Mouse (Mus musculus): ENCODE data around the gene Usp35.
A peak's percentile ranks its signal among the peaks of the same experiment; 100 is the strongest.

Usp35 gene

GRCm38 (mm10) chr7:97331726-97332666 is at the start of gene Usp35, which contains the start of gene Kctd21:
Usp35 (minus strand) TSS chr7:97332020.
Kctd21 (plus strand) TSS chr7:97332327.
- DNase-seq (ENCODE audit: low spot score): peak; percentile 96

GRCm38 (mm10) chr7:97380500-97381123 is 48.8 kb upstream of the Usp35 start:
- DNase-seq (ENCODE audit: low spot score): no peak

- no peak for DNase-seq (ENCODE audit: low spot score)
These were observed 47.5 kb upstream of the Usp35 start for GRCm38 (mm10) chr7:97379304-97379703.

DNA sequence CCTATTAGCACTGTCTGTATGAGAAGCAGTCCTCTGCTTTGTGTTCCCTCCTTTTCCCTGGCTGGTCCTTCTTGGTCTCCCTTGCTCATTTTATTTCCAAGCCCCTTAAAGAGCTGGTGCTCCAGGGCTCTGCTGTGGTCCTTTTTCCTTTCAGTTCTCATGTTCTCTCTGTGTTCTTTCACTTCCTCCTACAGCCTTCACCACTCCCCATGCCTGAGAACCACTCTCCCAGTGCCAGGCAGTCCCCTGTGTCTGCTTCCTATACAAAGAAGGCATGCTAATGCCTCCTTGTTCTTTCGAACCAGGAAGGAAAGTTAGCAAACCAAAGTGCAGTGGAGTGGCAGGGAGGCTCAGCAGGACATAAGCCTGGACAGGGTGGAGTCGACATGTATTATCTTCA is 44.1 kb upstream of the Usp35 start:
- no peak for DNase-seq (ENCODE audit: low spot score)

- DNase-seq (ENCODE audit: low spot score): no peak
These were observed 43.3 kb upstream of the Usp35 start for GRCm38 (mm10) chr7:97375101-97375500.

DNA sequence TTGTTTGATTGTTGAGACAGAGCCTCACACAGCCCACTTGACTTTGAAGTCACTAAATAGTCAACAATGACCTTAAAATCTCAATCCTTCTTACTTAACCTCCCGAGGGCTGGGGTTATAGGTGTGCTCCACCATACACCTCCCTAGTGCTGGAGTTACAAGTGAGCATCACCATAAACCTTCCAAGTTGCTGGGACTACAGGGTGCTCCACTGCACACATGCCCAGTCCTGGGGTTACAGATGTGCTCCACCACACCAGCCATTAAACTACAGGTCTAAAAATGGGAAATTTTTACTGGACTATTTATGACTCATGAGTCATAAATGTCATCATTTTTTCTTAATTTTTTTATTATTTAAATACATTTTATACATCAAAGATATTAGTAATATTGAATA is 34.1 kb upstream of the Usp35 start:
- DNase-seq (ENCODE audit: low spot score): no peak

DNA sequence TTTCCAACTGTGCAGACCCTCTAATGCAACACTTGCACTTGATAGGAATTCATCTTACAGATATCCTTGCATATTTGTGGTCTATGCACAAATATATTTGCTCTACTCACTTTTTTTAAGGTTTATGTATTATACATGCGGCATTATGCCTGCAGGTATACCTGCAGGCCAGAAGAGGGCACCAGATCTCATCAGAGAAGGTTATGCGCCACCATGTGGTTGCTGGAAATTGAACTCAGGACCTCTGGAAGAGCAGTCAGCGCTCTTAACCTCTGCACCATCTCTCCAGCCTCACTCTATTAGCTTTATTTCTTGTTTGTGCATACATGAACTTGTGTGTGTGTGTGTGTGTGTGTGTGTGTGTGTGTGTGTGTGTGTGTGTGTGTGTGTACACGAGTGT is 29.6 kb upstream of the Usp35 start:
- DNase-seq (ENCODE audit: low spot score): no peak

GRCm38 (mm10) chr7:97360955-97361354 is 29.1 kb upstream of the Usp35 start:
- DNase-seq (ENCODE audit: low spot score): no peak

DNA sequence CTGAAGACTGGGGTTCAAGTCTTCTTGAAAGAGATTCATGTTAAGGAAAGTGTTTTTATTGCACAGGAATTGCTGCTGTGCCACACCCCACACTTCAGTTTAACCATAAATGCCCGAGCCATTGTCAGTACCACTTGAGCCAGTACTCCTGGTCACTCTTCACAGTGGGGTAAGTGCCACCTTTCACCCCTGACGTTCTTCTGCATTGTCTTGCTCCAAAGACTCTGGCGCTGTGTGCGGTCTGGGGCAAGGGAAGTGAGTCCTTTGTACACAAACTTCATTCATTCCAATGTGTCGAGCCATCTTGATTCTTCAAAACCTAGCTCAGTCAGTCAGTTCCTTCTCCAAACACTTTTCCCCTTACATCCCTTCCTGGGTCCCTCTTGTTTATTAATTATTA is 28.3 kb upstream of the Usp35 start:
- DNase-seq (ENCODE audit: low spot score): no peak

- no peak for DNase-seq (ENCODE audit: low spot score)
These were observed 26.5 kb upstream of the Usp35 start for GRCm38 (mm10) chr7:97358347-97358746.

- DNase-seq (ENCODE audit: low spot score): no peak
These were observed 26.0 kb upstream of the Usp35 start for GRCm38 (mm10) chr7:97357840-97358239.

DNA sequence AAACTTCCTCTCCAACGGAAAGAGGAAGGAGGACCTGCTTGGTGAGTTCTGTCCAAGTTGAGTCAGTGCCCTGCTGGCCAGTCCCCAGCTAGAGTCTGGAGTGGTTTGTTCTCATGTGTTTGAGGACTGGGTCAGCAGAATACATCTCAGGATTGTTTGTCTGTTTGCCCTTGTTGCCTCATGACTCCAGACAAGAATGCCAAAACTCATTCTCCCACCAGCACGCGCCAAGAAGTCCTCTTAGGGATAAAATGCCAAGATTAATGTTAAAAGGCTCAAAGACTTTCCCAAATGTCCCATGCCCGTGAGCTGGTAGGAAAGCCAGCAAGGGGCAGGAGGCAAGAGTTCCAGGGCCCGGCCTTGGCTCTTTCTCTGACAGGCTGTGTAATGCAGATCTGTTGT is 25.1 kb upstream of the Usp35 start:
- DNase-seq (ENCODE audit: low spot score): peak; percentile 59

DNA sequence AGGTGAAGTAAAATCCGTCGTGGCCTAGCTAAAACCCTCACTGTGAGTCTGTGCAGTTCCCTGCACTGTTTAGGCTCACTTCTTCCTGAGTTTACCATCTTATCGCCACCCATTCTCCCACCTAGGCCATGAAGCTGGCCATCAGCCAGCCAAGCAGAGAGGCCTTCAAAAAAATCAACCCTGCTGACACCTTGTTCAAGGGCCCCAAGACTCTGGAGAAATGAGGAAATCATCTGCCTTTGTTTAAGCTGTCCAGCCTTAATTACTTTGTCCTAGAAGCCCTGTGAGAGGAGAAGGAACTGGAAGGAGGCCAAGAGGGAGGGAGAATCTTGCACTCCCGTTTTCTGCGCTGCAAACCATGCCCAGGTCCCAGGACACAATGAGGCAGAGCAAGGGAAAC is 24.4 kb upstream of the Usp35 start:
- DNase-seq (ENCODE audit: low spot score): no peak

GRCm38 (mm10) chr7:97355068-97355841 is 23.4 kb upstream of the Usp35 start:
- no peak for DNase-seq (ENCODE audit: low spot score)

GRCm38 (mm10) chr7:97353356-97353755 is 21.5 kb upstream of the Usp35 start:
- DNase-seq (ENCODE audit: low spot score): no peak

- no peak for DNase-seq (ENCODE audit: low spot score)
These were observed 20.1 kb upstream of the Usp35 start for GRCm38 (mm10) chr7:97351792-97352513.

DNA sequence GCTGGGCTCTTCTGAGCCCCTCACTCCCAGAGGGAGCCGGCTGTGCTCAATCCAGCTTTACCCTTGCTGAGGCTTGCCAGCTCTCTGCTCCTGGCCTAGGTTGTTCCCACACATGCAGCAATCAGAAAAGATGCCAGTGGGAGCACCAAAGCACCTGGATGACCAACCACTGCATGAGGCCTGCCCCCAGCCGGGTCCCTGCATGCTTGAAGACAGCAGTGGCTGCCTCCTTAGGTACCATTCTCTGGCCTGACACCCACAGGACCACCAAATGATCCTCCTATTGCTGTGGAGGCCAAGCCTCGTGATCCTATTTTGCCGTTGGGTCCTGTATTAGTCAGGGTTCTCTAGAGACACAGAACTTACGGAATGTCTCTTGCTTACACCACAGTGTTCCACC is 19.1 kb upstream of the Usp35 start:
- no peak for DNase-seq (ENCODE audit: low spot score)

DNA sequence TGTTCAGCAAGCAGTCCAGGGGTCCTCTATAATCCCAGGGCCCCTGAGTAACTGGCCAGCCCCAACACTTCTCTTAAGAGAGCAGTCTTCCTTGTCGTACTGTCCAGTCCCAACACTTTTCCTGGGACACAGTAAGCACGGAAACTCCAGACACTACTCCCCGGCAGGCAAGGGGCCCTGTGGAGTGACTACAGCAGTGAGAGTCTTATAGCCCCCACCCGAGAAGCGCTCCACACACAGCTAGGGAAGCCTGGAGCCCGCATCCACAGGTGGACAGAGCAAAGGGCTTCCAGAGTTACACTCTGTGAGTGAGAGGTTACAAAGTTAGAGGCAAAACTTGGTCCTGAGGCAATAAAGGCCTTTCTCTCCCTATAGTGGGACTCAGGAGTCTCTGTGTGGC is 17.6 kb upstream of the Usp35 start:
- no peak for DNase-seq (ENCODE audit: low spot score)

- no peak for DNase-seq (ENCODE audit: low spot score)
These were observed 17.0 kb upstream of the Usp35 start for GRCm38 (mm10) chr7:97348836-97349235.

GRCm38 (mm10) chr7:97348318-97348717 is 16.5 kb upstream of the Usp35 start:
- no peak for DNase-seq (ENCODE audit: low spot score)

GRCm38 (mm10) chr7:97347464-97347863 is 15.6 kb upstream of the Usp35 start:
- no peak for DNase-seq (ENCODE audit: low spot score)

DNA sequence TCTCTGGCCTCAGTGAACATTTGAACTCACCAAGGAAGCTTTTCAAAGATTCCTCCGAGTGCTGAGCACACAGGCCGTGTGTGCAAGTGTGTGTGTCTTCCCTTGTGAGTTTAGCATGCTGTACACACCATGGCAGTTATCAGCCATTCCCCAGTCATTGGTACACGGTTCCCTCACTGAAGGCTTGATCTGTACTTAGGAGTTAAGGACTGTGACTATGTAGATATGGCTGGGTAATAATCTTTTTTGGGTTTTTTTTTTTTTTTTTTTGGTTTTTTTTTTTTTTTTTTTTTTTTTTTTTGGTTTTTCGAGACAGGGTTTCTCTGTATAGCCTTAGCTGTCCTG is 15.0 kb upstream of the Usp35 start:
- DNase-seq (ENCODE audit: low spot score): no peak

All from ovary, postnatal 36 days (tissue).